Mouse (Mus musculus) midbrain, embryonic 13.5 days (tissue): ENCODE results near the gene Arhgef26. TPM values are rescaled to one million over a fixed set of nuclear protein-coding genes. Genes with fewer than 3 reads are reported as not detected.
A peak's percentile ranks its signal among the peaks of the same experiment; 100 is the strongest.

Source experiments
- ATAC-seq: fragments of 200-750 bp; cut with Nextera tagmentation; 2 replicates; pipeline ENCODE4 v1.8.0; 2017; ENCODE audit warnings: mild to moderate bottlenecking, moderate TSS enrichment, moderate library complexity
- H3K27ac ChIP-seq: fragments of 300-500 bp; sonication (generic); 2 replicates; pipeline ENCODE4 v1.5.1; 2015; ENCODE audit warnings: inconsistent platforms, mild to moderate bottlenecking, moderate library complexity
- H3K27me3 ChIP-seq: fragments of 300-500 bp; sonication (generic); 2 replicates; pipeline ENCODE4 v1.6.1; 2015; ENCODE audit warnings: mild to moderate bottlenecking, inconsistent platforms
- H3K36me3 ChIP-seq: fragments of 300-500 bp; sonication (generic); 2 replicates; pipeline ENCODE4 v1.6.1; 2015; ENCODE audit warnings: mild to moderate bottlenecking, inconsistent platforms
- H3K4me1 ChIP-seq: fragments of 300-500 bp; sonication (generic); replicated peaks from 2 replicates; pipeline ENCODE4 v1.6.1; 2015; ENCODE audit warnings: inconsistent platforms
- H3K4me2 ChIP-seq: fragments of 300-500 bp; sonication (generic); replicated peaks from 2 replicates; pipeline ENCODE4 v1.6.1; 2015; ENCODE audit warnings: moderate library complexity, mild to moderate bottlenecking, inconsistent platforms
- H3K4me3 ChIP-seq: fragments of 300-500 bp; sonication (generic); replicated peaks from 2 replicates; pipeline ENCODE4 v1.5.1; 2015; ENCODE audit warnings: mild to moderate bottlenecking, inconsistent platforms
- H3K9ac ChIP-seq: fragments of 300-500 bp; sonication (generic); replicated peaks from 2 replicates; pipeline ENCODE4 v1.6.1; 2015; ENCODE audit warnings: mild to moderate bottlenecking, inconsistent platforms
- H3K9me3 ChIP-seq: fragments of 300-500 bp; sonication (generic); 2 replicates; pipeline ENCODE4 v1.6.1; 2016; ENCODE audit warnings: mild to moderate bottlenecking, inconsistent platforms
- WGBS: fragments of 180-500 bp; shearing (Covaris S2); methylation state at CpG from one replicate; pipeline ENCODE4 v1.1.7; 2015; 5-methylcytosine and 5-hydroxymethylcytosine counted together
- polyA plus RNA-seq: library from polyadenylated mRNA; unstranded; fragments of >200 nt; fragmentation: Nextera tagmentation; extraction: Ambion mirVana; gene quantifications from 2 replicates; pipeline ENCODE4 v1.2.1, GENCODE M21; 2015

Gene Arhgef26
- polyA plus RNA-seq, 1 experiment from 2014 or later = 6.8 TPM

DNA sequence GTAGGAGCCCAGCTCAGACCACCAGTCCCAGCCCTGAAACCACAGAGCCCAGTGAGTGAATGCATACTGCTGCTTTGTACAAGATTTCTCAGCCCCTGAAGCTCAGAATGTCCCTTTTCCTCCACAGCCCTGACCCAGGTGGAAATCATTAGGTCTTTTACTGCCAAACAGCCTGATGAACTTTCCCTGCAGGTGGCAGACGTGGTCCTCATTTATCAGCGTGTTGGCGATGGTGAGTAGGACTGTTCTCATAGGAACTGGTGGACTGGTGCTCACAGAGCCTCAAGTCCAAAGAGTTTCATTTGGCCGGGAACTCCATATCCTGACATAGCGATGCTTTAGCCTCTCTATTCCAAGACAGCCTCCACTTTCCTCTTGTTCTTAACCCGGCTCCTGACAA, 121.3 kb downstream of the Arhgef26 start:
- Histone ChIP-seq H3K9ac (no peak overlapping the region), H3K36me3 (peaks cover 44% of the 10 kb centered on the region), H3K27ac (no peak overlapping the region), H3K4me3 (no peak overlapping the region), H3K9me3 (no peaks in the 10 kb centered on the region), H3K4me2 (no peak overlapping the region), H3K27me3 (no peaks in the 10 kb centered on the region), H3K4me1 (peaks cover 12% of the 10 kb centered on the region)
- 83% methylated on average over 6 of the region's 6 CpGs for WGBS
- ATAC-seq = no peak

DNA sequence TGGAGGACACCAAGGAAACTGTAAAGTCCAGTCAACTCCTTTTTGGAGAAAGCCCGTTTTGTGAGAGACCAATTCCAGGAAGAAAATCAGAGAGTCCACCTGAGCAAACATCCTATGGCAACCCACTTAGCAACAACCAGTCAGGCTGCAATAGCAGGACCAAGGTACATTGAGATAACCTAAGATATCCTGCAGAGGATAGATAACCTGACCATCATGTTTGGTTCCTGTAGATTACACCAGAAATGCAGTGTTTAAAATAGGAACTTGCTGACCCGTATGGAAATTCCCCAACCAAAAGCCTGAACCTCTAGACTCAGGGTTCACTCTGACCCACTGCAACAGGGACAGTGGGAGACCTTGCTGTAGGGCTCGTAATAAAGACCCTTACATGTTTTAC, 126.1 kb downstream of the Arhgef26 start:
- no peaks in the 10 kb centered on the region for H3K9me3 ChIP-seq
- no peak for ATAC-seq
- H3K9ac ChIP-seq = no peak overlapping the region
- peaks cover 77% of the 10 kb centered on the region for H3K36me3 ChIP-seq
- 90% methylated on average over 3 of the region's 3 CpGs for WGBS
- no peak overlapping the region for H3K27ac ChIP-seq
- no peaks in the 10 kb centered on the region for H3K27me3 ChIP-seq
- no peak overlapping the region for H3K4me3 ChIP-seq
- no peak overlapping the region for H3K4me2 ChIP-seq
- no peaks in the 10 kb centered on the region for H3K4me1 ChIP-seq

DNA sequence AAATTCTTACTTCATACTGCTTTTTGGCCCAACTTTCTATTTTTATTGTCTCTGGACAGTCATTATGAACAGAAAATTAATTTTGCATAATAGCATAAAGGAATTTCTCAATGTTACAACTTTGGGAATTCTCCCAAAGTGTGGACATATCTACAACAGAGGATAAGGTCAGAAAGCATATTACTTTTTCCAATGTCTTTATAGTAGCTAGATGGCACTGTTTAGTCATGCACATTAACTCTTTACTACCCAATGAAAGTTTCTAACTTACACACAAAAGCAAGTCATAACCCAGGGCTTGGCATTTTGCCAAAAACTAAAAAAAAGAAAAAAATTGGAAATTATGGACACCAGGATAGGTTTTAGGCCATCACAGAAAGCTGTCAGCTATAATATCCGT, 132.0 kb downstream of the Arhgef26 start:
- no peaks in the 10 kb centered on the region for H3K9me3 ChIP-seq
- WGBS = 89% methylated on average over 1 of the region's 1 CpGs
- no peaks in the 10 kb centered on the region for H3K27me3 ChIP-seq
- H3K4me3 ChIP-seq = no peak overlapping the region
- no peak for ATAC-seq
- no peaks in the 10 kb centered on the region for H3K4me1 ChIP-seq
- no peak overlapping the region for H3K9ac ChIP-seq
- H3K27ac ChIP-seq = no peak overlapping the region
- peaks cover 75% of the 10 kb centered on the region for H3K36me3 ChIP-seq
- no peak overlapping the region for H3K4me2 ChIP-seq

DNA sequence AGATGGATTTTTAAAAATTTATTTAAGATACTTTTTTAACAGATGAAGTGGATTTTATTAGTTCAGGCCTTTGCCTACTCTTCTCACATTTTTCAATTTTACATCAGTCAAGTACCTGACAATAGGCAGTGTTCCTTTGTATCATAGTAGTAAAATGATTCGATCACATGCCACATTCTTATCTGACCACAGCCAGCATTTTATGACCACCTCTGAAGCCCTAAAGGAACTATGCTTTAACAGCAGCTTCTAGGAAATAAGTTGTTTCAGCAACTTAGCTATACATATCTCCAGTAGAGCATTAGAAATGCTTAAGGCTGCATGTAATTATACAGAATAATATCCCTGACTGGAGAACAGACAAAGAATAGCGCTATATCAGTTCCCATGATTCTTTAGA, 146.2 kb downstream of the Arhgef26 start:
- Histone ChIP-seq H3K4me3 (no peak overlapping the region), H3K4me1 (no peaks in the 10 kb centered on the region), H3K27me3 (no peaks in the 10 kb centered on the region), H3K4me2 (no peak overlapping the region), H3K9me3 (no peaks in the 10 kb centered on the region), H3K36me3 (peaks cover 44% of the 10 kb centered on the region), H3K27ac (no peak overlapping the region), H3K9ac (no peak overlapping the region)
- WGBS = 95% methylated on average over 2 of the region's 2 CpGs
- ATAC-seq = no peak

DNA sequence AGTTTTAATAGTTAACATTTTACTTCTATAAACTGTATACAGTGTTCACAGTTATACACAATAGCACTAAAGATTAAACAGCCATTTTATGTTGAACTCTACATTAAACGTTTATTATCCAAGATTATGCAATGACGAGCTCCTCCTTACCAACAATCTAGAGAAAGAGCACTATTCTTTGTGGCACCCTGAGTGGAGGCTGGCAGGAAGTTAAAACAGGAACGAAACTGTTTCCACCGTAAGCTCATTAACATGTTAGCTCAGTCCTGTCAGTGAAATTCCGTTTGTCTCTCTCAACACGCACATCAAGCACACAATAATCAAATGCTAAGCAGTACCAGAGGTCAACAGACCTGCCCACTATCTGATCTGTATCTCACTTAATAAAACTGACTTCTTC, 154.4 kb downstream of the Arhgef26 start:
- no peak overlapping the region for H3K4me2 ChIP-seq
- H3K4me1 ChIP-seq = no peaks in the 10 kb centered on the region
- peaks cover 59% of the 10 kb centered on the region for H3K36me3 ChIP-seq
- H3K4me3 ChIP-seq = no peak overlapping the region
- WGBS = 88% methylated on average over 6 of the region's 6 CpGs
- H3K27ac ChIP-seq = no peak overlapping the region
- no peaks in the 10 kb centered on the region for H3K27me3 ChIP-seq
- no peaks in the 10 kb centered on the region for H3K9me3 ChIP-seq
- ATAC-seq = no peak
- no peak overlapping the region for H3K9ac ChIP-seq

DNA sequence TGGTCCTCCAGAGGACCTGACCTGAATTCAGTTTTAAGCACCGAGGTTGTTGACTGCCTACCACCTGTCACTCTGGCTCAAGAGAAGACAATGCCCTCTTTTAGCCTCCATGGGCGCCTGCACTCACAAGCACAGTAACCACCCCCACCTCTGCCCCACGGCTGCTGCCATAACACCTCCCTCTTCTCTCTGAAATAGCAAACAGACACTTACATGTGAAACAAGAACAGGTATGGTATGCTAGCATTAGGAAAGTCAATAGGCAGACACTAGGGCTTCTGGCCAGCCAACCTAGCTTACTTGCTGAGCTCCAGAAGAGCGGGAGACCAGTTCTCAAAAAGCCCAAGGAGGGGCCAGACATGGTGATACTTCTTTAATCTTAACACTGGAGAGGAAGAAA, 161.2 kb downstream of the Arhgef26 start:
- ATAC-seq = no peak
- Histone ChIP-seq H3K9me3 (no peaks in the 10 kb centered on the region), H3K27ac (no peak overlapping the region), H3K4me1 (no peaks in the 10 kb centered on the region), H3K4me2 (no peak overlapping the region), H3K4me3 (no peak overlapping the region), H3K27me3 (no peaks in the 10 kb centered on the region), H3K9ac (no peak overlapping the region), H3K36me3 (peaks cover 45% of the 10 kb centered on the region)
- 72% methylated on average over 4 of the region's 4 CpGs for WGBS

DNA sequence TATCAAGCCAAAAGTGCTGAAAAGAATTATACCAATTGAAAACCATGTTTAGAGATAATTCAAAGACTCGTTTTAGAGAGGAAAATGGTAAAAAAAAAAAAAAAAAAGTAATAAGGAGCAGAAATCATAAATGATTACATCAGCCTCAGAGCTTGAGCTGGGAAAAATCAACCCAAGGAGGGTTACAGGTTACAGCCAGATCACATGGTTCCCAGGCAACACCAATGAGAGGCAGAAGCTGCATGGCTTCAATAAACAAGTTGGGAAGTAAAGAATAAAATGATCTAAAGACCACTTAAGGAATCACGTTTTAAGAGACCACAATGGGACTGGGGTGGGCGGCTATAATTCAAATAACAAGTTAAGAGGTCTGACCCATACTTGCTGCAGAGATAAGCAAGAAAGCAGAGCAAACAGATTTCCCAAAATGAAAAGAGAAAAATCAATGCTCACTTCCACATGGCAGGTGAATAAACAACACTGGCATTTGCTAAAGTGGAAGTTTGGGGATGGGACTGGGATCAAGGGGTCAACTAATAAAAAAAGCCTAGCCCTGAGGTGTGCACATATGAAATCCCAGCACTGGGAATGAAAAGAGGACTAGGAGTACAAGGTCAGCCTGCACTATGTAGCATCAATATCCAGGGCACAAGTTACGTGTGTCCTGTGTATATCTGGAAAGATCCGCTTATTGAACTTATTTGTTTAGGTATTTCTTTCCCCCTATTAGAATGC, 167.2 kb downstream of the Arhgef26 start:
- Histone ChIP-seq H3K4me2 (peak overlapping the region; percentile 80), H3K9ac (peak overlapping the region; percentile 83), H3K36me3 (peaks cover 11% of the 10 kb centered on the region), H3K4me3 (peak overlapping the region; percentile 71), H3K4me1 (peaks cover 17% of the 10 kb centered on the region), H3K27me3 (no peaks in the 10 kb centered on the region), H3K9me3 (no peaks in the 10 kb centered on the region), H3K27ac (no peak overlapping the region)
- 77% methylated on average over 5 of the region's 5 CpGs for WGBS
- no peak for ATAC-seq

DNA sequence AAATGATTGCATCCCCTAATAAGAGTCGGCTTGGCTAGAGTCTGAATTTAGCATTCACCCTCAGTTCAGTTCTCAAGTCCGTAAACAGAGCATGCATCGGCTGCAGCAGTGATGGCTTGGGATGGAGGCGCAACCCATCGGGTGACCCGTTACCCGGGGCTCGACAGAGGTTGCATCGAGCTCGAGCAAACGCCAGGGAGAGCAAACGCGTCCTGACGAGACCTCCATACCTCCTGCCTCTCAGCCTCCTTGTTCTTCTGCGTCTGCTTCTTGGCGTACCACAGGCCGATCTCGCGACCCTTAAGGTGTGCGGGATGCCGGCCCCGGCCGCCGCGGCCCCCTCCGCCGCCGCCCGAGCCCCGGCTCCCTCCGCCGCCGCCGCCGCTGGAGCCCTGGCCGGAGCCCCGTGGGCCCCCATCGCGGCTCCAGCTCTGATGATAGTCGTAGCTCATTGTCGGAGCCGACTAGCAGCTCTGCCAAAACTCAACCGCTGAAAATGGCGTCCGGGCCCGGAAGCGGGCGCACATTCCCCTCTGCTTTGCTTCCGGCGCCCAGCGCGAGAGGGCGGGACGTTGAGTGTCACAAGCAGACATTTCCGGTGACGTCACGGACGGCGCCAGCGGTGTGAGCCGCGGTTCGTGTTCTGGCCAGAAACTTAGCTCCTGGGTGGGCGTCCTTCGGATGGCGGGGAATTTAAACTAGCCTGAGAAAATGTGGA, 168.5 kb downstream of the Arhgef26 start, which contains the start of gene Dhx36:
Gene Dhx36 (minus strand): TSS at position 517 of the 718 bp plus-strand sequence.
- peak; percentile 99 for ATAC-seq
- Histone ChIP-seq H3K4me2 (peak within 1 kb of the TSS; percentile 80), H3K27ac (peak within 1 kb of the TSS; percentile 95), H3K27me3 (no peaks in the 10 kb centered on the region), H3K4me1 (peaks cover 17% of the 10 kb centered on the region), H3K9me3 (no peaks in the 10 kb centered on the region), H3K36me3 (no peaks in the 10 kb centered on the region), H3K9ac (peak within 1 kb of the TSS; percentile 83), H3K4me3 (peak within 1 kb of the TSS; percentile 71)
- WGBS = under 1% methylated on average over 66 of the region's 66 CpGs

DNA sequence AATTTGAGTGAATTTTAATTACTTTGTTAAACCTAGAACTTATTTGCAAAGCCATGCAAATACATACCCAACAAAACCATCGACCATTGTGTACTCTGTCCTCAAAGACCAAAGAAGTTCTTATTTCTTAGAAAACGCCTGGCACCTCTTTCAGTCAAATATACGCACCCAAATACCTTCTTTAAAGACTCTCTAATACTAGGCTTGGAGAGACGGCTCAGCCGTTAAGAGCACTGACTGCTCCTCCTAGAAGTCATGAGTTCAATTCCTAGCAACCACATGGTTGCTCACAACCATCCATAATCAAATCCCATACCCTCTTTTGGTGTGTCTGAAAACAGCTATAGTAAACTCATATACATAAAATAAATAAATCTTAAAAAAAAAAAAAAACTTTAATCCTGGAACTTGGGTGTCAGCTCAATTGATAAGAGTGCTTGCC, 169.1 kb downstream of the Arhgef26 start:
- Histone ChIP-seq H3K4me1 (peaks cover 17% of the 10 kb centered on the region), H3K9ac (no peak overlapping the region), H3K36me3 (no peaks in the 10 kb centered on the region), H3K9me3 (no peaks in the 10 kb centered on the region), H3K27ac (no peak overlapping the region), H3K4me2 (peak overlapping the region; percentile 49), H3K27me3 (no peaks in the 10 kb centered on the region), H3K4me3 (peak overlapping the region; percentile 71)
- ATAC-seq = peak; percentile 58
- 39% methylated on average over 5 of the region's 5 CpGs for WGBS

Other genes with a start within 250 kb of the Arhgef26 start
- 50.2 and 50.8 TPM in 2 replicates for gene Dhx36, start 168.7 kb downstream of the Arhgef26 start, polyA plus RNA-seq